Mouse (Mus musculus) colon, adult 2 months (tissue): ENCODE results near the gene Asf1a. TPM values are rescaled to one million over a fixed set of nuclear protein-coding genes. Genes with fewer than 3 reads are reported as not detected.

Source experiments
- polyA plus RNA-seq: library from polyadenylated mRNA; depleted of rRNA; stranded (reverse); fragments of >200 nt; gene quantifications from 2 replicates; pipeline ENCODE4 v1.2.3, GENCODE M21; 2012; rRNA removed

Asf1a gene
- polyA plus RNA-seq: 1.9 and 2.7 TPM in 2 replicates

GRCm38 (mm10) chr10:53596677-53597120 is at the start of gene Asf1a:
TSS of gene Asf1a (plus strand) at chr10:53596757.

GRCm38 (mm10) chr10:53630339-53630738 is 33.8 kb downstream of the Asf1a start, which contains the start of gene Mcm9:
TSS of gene Mcm9 (minus strand) at chr10:53630439.

Other genes with a start within 250 kb of the Asf1a start
- gene Cep85l, start 216.8 kb upstream of the Asf1a start, polyA plus RNA-seq: 1.0 TPM in 2 replicates
- 4.9 and 5.7 TPM in 2 replicates for gene Mcm9, start 33.7 kb downstream of the Asf1a start, polyA plus RNA-seq
- 0.17 and 0.23 TPM in 2 replicates for gene Fam184a, start 154.4 kb downstream of the Asf1a start, polyA plus RNA-seq